Mouse (Mus musculus) ES-E14 (cell line): Measurements from ENCODE around the gene Hist1h2be. TPM values are rescaled to one million over a fixed set of nuclear protein-coding genes. Genes with fewer than 3 reads are reported as not detected.
"Not testable (repeated sequence)": the region's sequence is repeated elsewhere in the genome, so short reads cannot be mapped to it uniquely, and the experiment has no call there.

ENCODE experiments used
- DNase-seq: peaks from one replicate; pipeline ENCODE4 v3.0.0-alpha.2; 2013; ENCODE audit warnings: low read depth, low spot score
- H3K27ac ChIP-seq: 2 replicates; pipeline ENCODE4 v1.5.1; 2012; ENCODE audit warnings: low read depth, mild to moderate bottlenecking, low read length, moderate library complexity, mixed read lengths; ENCODE audit not compliant: poor library complexity, insufficient read depth, severe bottlenecking
- H3K36me3 ChIP-seq: 2 replicates; pipeline ENCODE4 v1.6.1; 2012; ENCODE audit warnings: mild to moderate bottlenecking, low read length, moderate library complexity, mixed read lengths; ENCODE audit not compliant: control insufficient read depth, poor library complexity, insufficient read depth, severe bottlenecking
- H3K4me1 ChIP-seq, 2 experiments: fragments of 150-350 bp in 1 of 2; sonication (generic) in 1 of 2; 2 replicates each; pipeline ENCODE4 v1.6.1; 2012; ENCODE audit warnings: low read length in 2 of 2, mild to moderate bottlenecking in 1 of 2, mixed read lengths in 1 of 2; ENCODE audit not compliant: control insufficient read depth in 2 of 2, insufficient read depth in 2 of 2, poor library complexity in 1 of 2
- H3K4me3 ChIP-seq, 2 experiments: fragments of 150-350 bp in 1 of 2; sonication (generic) in 1 of 2; 2 replicates each; pipeline ENCODE4 v1.5.1; 2012; ENCODE audit warnings: low read length in 2 of 2, low read depth in 1 of 2, mild to moderate bottlenecking in 1 of 2, mixed read lengths in 1 of 2; ENCODE audit not compliant: insufficient read depth in 1 of 2, poor library complexity in 1 of 2, severe bottlenecking in 1 of 2
- H3K9ac ChIP-seq: 2 replicates; pipeline ENCODE4 v1.6.1; 2012; ENCODE audit warnings: low read depth, mild to moderate bottlenecking, low read length, mixed read lengths; ENCODE audit not compliant: poor library complexity, insufficient read depth, severe bottlenecking
- H3K9me3 ChIP-seq: fragments of 150-350 bp; sonication (generic); 2 replicates; pipeline ENCODE4 v1.6.1; 2012; ENCODE audit warnings: low read depth, mild to moderate bottlenecking, low read length; ENCODE audit not compliant: control insufficient read depth, insufficient read depth
- CHD2 ChIP-seq: IDR thresholded peaks from 2 replicates; pipeline ENCODE4 v1.6.1; 2014; ENCODE audit warnings: mild to moderate bottlenecking, low read depth, low read length, inconsistent platforms
- HCFC1 ChIP-seq: IDR thresholded peaks from 2 replicates; pipeline ENCODE4 v1.6.1; 2012; ENCODE audit warnings: low read length, inconsistent platforms, borderline replicate concordance; ENCODE audit not compliant: insufficient read depth
- MAFK ChIP-seq: IDR thresholded peaks from 2 replicates; pipeline ENCODE4 v1.6.1; 2014; ENCODE audit warnings: mild to moderate bottlenecking, low read depth, low read length, inconsistent platforms; ENCODE audit not compliant: insufficient read depth
- ZC3H11A ChIP-seq: IDR thresholded peaks from 2 replicates; pipeline ENCODE4 v1.6.1; 2012; ENCODE audit warnings: low read depth, mild to moderate bottlenecking, inconsistent platforms, low read length, borderline replicate concordance
- ZNF384 ChIP-seq: IDR thresholded peaks from 2 replicates; pipeline ENCODE4 v1.6.1; 2012; ENCODE audit warnings: low read depth, low read length, inconsistent platforms
- in situ Hi-C, 2 experiments: fragments of 600-800 bp; cut with MboI; formaldehyde crosslinking; loops; one replicate each; pipeline ENCODE4 v1.15.1; 2025; ENCODE audit warnings: low sequenced_read_pairs in 2 of 2, inconsistent platforms in 1 of 2; ENCODE audit not compliant: unreplicated experiment in 2 of 2
- total RNA-seq: library from RNA; depleted of rRNA; stranded (reverse); fragments of 300-350 nt; gene quantifications from 2 replicates; pipeline ENCODE4 v1.2.3, GENCODE M21; 2012

Gene Hist1h2be
- total RNA-seq, 1 experiment = 195 TPM

- Histone ChIP-seq H3K4me1 (no peaks in the 10 kb centered on the region), H3K9me3 (no peaks in the 10 kb centered on the region), H3K4me3 (peak overlapping the region in 1 of 2 experiments; percentile 28; a peak in 1 of 4 replicates), H3K36me3 (no peaks in the 10 kb centered on the region), H3K27ac (no peak overlapping the region), H3K9ac (peak overlapping the region; percentile 51; the same call in 1 of the 2 replicates)
- in situ Hi-C loops = loop anchor here in 1 of 2 experiments (25.0 kb wide), 1 partner anchor 1501 kb away; the partner anchor contains the start of genes Hist1h2ag, Hist1h2ah, Hist1h2bj and Hist1h2bk
- no peak for TF ChIP-seq MAFK
- no peak for TF ChIP-seq ZC3H11A
- TF ChIP-seq HCFC1 = no peak
- no peak for TF ChIP-seq ZNF384
- TF ChIP-seq CHD2 = no peak
- DNase-seq = no peak
Measured at GRCm38 (mm10) chr13:23538249-23538648, 82.7 kb downstream of the Hist1h2be start.

GRCm38 (mm10) chr13:23537006-23537710 is 83.8 kb downstream of the Hist1h2be start:
- H3K36me3 ChIP-seq = no peaks in the 10 kb centered on the region
- H3K9me3 ChIP-seq = no peaks in the 10 kb centered on the region
- H3K4me1 ChIP-seq = no peaks in the 10 kb centered on the region
- H3K9ac ChIP-seq = no peak overlapping the region; the same call in 1 of the 2 replicates
- H3K27ac ChIP-seq = no peak overlapping the region; the same call in 1 of the 2 replicates
- H3K4me3 ChIP-seq = peak overlapping the region; percentile 19 to 64; a peak in 2 of 4 replicates
- no peak for DNase-seq
- TF ChIP-seq HCFC1 (no peak), CHD2 (no peak), MAFK (no peak), ZNF384 (no peak), ZC3H11A (no peak)
- in situ Hi-C loops = loop anchor here in 1 of 2 experiments (25.0 kb wide), 1 partner anchor 1500 kb away; the partner anchor contains the start of genes Hist1h2ag, Hist1h2ah, Hist1h2bj and Hist1h2bk

- in situ Hi-C loops = loop anchor here in 1 of 2 experiments (25.0 kb wide), 1 partner anchor 1499 kb away; the partner anchor contains the start of genes Hist1h2ag, Hist1h2ah, Hist1h2bj and Hist1h2bk
- H3K36me3 ChIP-seq = no peaks in the 10 kb centered on the region
- no peak for DNase-seq
Measured at GRCm38 (mm10) chr13:23536076-23536822, 84.7 kb downstream of the Hist1h2be start.

GRCm38 (mm10) chr13:23535137-23536075 is 85.5 kb downstream of the Hist1h2be start, which contains the start of gene Hist1h3g:
Gene Hist1h3g, plus strand, starts transcription at chr13:23535422.
- H3K9ac ChIP-seq = peak within 1 kb of the TSS; percentile 92
- H3K4me1 ChIP-seq, H3K9me3 ChIP-seq, H3K36me3 ChIP-seq: not testable (repeated sequence)
- H3K4me3 ChIP-seq = peak within 1 kb of the TSS; percentile 72 to 79
- DNase-seq = peak; percentile 92
- TF ChIP-seq HCFC1 (0 out of 2 replicates have a peak, but pooled peaks have one; percentile 37), CHD2 (peak; percentile 86)
- peak within 1 kb of the TSS; percentile 87 for H3K27ac ChIP-seq
- in situ Hi-C loops = loop anchor here in 1 of 2 experiments (25.0 kb wide), 1 partner anchor 1498 kb away; the partner anchor contains the start of genes Hist1h2ag, Hist1h2ah, Hist1h2bj and Hist1h2bk

More at GRCm38 (mm10) chr13:23536076-23536822, 84.7 kb downstream of the Hist1h2be start:
- TF ChIP-seq CHD2 (no peak), MAFK (no peak), ZC3H11A (no peak), ZNF384 (no peak), HCFC1 (no peak)
- H3K4me3 ChIP-seq = peak overlapping the region; percentile 64 to 79
- H3K9me3 ChIP-seq = no peaks in the 10 kb centered on the region
- H3K4me1 ChIP-seq = peaks cover 0 to 2% of the 10 kb centered on the region in 2 experiments; a peak in 1 of 4 replicates
- peak overlapping the region; percentile 60; the same call in 1 of the 2 replicates for H3K9ac ChIP-seq
- peak overlapping the region; percentile 87; the same call in 1 of the 2 replicates for H3K27ac ChIP-seq
